Mouse (Mus musculus) kidney, adult 10 weeks (tissue): Measurements from ENCODE around the gene Coq3. TPM values are rescaled to one million over a fixed set of nuclear protein-coding genes. Genes with fewer than 3 reads are reported as not detected.

ENCODE experiments used
- polyA plus RNA-seq: library from polyadenylated mRNA; stranded (reverse); fragments of 350-450 nt; fragmentation: Illumina TruSeq; extraction: RNeasy Lipid Tissue Mini Kit (QIAGEN cat#74804); gene quantifications from one replicate; pipeline ENCODE4 v1.2.3, GENCODE M21; 2014; ENCODE audit warnings: low read depth, low replicate concordance

The Coq3 gene
- polyA plus RNA-seq = 15.5 TPM

DNA sequence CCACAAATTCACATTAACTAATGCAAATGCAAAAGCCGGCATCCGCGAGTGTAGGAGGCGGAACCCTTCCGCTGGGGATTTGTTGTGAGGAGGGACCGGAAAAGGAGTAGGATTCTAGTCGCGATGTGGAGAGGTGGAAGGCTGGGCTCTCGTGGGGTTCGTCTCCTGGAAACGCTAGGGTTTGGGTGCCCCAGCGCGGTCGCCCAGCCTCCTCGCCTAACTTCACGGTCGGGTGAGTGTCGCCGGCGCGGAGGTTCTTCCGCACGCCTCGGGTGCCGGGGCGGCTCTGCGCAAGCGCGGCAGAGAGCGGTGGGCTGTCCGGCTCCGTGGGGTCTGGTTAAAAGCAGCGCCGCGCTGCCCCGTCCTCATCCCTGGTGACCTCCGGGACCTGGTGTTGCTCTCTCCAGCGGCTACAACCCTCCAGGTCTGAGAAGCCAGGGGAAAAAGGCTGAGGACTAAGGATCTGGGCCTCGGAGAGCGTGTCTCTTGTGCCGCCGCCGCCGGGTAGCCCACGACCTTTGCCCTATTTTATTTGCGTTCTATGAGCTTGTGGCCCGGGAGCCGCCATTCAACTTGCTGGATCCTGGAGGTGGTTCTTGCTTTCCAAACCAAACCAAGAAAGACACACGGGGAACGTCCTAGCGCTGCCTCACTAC is at the start of gene Coq3:
Coq3 (plus strand) TSS at position 109 of the 656 bp plus-strand sequence.

DNA sequence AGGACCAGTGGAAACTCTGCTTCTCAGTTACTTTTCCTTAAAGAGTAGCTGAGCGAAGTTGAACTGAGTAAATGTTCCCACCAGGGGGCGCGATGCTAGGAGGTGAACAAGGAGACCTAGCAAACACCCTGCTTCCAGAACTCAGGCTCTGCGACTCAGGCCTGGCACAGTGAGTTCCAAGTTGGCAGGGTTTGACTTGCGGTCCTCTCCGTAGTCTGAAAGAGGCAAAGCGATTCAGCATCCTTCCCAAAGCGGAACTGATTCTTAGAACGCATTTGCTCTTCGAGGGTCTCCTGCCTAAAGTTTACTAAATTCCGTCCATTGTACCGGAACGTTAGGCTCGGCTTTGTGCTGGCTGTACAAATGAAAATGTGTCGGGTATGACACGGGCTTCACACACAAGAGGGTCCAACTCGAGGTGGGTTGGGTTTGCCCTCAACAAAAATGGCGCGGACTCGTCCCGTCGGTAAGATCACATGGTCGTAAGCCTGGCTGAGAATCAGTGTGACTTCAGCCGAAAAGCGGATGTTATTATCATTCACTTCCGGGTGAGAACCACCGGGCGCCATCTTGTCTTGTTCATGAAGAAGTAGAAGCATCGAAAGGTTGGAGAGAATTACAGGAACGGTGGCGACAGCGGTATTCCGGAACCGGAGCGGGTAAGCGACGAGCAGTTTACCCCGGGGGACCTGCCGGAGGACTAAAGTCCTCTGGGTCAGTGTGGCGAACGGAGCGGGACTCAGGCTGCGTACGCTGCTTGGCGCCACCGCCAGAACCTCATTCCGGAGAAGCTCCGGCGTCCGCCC is 31.8 kb upstream of the Coq3 start, which contains the start of gene Pnisr:
Pnisr (plus strand) TSS at position 103 of the 806 bp plus-strand sequence.

DNA sequence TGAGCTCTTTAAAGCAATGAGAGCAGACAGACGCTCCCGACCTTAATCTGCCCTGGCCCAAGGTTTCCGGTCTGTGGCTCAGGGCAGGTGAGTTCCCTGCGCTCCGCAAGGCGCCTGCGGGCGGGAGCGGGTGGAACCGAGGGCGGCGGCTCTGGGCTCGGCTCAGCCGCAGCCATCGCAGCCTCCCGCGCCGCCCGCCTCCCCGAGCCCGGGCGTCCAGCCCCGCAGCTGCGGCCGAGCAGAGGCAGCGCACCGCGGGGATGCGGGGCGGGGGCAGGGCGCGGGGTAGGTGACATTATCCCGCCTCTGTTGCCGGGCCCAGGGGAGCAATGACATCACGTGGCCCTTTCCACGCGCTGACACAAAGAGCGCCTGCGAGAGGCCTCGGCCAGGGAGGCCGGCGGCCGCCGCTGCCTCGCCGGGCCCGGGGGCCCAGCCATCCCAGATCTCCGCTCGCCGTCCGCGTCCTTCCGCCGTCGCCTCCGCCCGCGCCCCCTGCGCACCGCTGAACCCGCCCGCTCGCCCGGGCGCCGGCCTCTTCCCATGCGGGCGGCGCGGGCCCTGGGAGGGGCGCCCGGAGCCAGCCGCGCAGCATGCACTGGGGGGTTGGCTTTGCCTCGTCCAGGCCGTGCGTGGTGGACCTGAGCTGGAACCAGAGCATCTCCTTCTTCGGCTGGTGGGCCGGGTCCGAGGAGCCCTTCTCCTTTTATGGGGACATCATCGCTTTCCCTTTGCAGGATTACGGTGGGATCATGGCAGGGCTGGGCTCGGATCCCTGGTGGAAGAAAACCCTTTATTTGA is 51.7 kb downstream of the Coq3 start, which contains the start of gene Faxc:
Faxc (plus strand) TSS at position 359 of the 801 bp plus-strand sequence.

Other genes starting within 250 kb of the Coq3 start
- gene Prdm13, start 193.7 kb upstream of the Coq3 start, polyA plus RNA-seq = not detected
- gene Ccnc, start 152.0 kb upstream of the Coq3 start, polyA plus RNA-seq = 78.8 TPM
- gene Usp45, start 112.5 kb upstream of the Coq3 start, polyA plus RNA-seq = 33.2 TPM
- 39.7 TPM for gene Tstd3, start 112.5 kb upstream of the Coq3 start, polyA plus RNA-seq
- 96.5 TPM for gene Pnisr, start 32.1 kb upstream of the Coq3 start, polyA plus RNA-seq
- 0.20 TPM for gene Faxc, start 51.7 kb downstream of the Coq3 start, polyA plus RNA-seq